Mouse (Mus musculus): Measurements from ENCODE around the gene Pdzrn3. TPM values are rescaled to one million over a fixed set of nuclear protein-coding genes. Genes with fewer than 3 reads are reported as not detected.

Gene Pdzrn3
- polyA plus RNA-seq, 1 experiment from 2014 or later: 8.8 TPM

DNA sequence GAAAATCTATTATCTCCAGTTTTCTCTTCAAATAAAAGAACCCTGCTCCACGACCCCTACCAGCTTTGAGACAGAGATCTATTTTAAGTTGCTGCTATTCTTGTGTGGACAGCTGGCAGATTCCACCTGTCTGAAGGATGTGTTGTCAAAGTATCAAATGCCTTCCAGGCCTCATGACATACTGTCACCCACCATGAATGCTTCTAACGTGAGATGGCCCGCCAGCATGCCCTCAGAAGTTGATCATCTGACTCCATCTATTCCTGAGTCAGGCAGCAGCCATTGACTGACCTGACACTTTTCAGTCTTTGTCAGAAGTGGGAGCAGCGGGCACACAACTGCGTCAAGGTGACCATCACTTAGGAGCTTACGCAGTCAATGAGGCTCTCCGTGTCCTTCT is 37.6 kb downstream of the Pdzrn3 start:
- H3K9ac ChIP-seq (ENCODE audit: low read length): no peak overlapping the region
- 93% methylated on average over 7 of the region's 7 CpGs for WGBS
- no peaks in the 10 kb centered on the region for H3K27me3 ChIP-seq (ENCODE audit: control insufficient read depth, insufficient read depth, low read length)
- H3K4me3 ChIP-seq (ENCODE audit: low read depth, low read length): no peak overlapping the region
- no peaks in the 10 kb centered on the region for H3K4me1 ChIP-seq (ENCODE audit: control insufficient read depth, insufficient read depth, low read length)
- H3K4me2 ChIP-seq: no peak overlapping the region
- H3K27ac ChIP-seq (ENCODE audit: low read depth, low read length): no peak overlapping the region
- ATAC-seq (ENCODE audit: low FRiP score) (no peak), DNase-seq (ENCODE audit: low spot score, missing footprints) (no peak)
- H3K9me3 ChIP-seq (ENCODE audit: control insufficient read depth, low read length): no peaks in the 10 kb centered on the region
- no peaks in the 10 kb centered on the region for H3K36me3 ChIP-seq (ENCODE audit: control insufficient read depth, insufficient read depth, low read length)

DNA sequence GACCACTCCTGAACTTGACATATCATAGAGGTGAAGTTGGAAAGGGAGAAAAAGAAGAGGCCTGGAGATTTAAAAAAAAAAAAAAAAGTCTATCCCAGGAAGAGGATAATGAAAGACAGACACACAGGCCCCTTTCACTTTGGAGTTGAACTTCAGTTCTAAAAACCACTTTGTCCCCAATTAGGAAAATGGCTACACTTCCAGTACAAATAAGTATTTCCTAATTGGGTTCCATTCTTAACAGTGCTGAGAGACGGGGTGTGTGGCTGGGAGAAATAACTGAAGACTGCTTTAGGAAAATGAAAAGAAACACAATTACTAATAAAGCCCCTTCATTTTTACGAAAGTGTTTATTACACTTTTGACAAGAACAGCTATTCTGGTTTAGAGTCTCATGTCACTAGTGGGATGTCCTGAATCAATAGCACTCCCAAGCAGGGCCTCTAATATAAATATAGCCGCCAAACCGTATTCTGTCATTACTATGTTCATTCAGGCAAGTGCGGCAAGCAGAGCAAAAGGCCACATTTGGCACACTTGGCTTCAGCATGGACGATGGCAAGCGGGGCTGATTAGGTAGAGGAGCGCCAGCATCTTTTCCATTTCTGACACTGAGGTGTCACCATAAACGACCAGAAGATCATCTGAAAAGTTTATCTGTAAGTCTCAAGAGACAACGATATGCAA is 39.7 kb downstream of the Pdzrn3 start:
- Histone ChIP-seq H3K9me3 (ENCODE audit: control insufficient read depth, low read length) (no peaks in the 10 kb centered on the region), H3K4me2 (no peak overlapping the region), H3K9ac (ENCODE audit: low read length) (no peak overlapping the region), H3K4me3 (ENCODE audit: low read depth, low read length) (no peak overlapping the region), H3K36me3 (ENCODE audit: control insufficient read depth, insufficient read depth, low read length) (no peaks in the 10 kb centered on the region), H3K4me1 (ENCODE audit: control insufficient read depth, insufficient read depth, low read length) (no peaks in the 10 kb centered on the region), H3K27me3 (ENCODE audit: control insufficient read depth, insufficient read depth, low read length) (no peaks in the 10 kb centered on the region), H3K27ac (ENCODE audit: low read depth, low read length) (no peak overlapping the region)
- ATAC-seq (ENCODE audit: low FRiP score) (no peak), DNase-seq (ENCODE audit: low spot score, missing footprints) (no peak)
- WGBS: 85% methylated on average over 10 of the region's 10 CpGs

DNA sequence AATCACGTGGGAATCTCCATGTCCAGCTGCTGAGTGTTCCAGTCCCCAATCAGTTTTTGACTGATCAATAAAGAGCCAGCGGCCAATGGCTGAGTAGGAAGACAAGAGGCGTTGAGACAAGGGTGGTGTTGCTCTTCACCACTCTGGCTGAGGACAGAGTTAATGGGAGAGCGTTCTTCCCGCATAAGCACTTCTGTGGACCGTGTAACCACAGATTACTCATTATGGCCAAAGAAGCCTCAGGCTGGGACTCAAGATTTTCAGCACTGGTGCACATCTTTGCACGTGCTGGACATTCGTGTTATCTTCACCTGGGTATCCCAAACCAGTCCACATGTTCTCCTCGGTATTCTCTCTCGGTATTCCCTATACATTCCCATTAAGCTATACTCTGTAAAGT is 41.0 kb downstream of the Pdzrn3 start:
- ATAC-seq (ENCODE audit: low FRiP score) (no peak), DNase-seq (ENCODE audit: low spot score, missing footprints) (no peak)
- Histone ChIP-seq H3K4me3 (ENCODE audit: low read depth, low read length) (no peak overlapping the region), H3K27me3 (ENCODE audit: control insufficient read depth, insufficient read depth, low read length) (no peaks in the 10 kb centered on the region), H3K9ac (ENCODE audit: low read length) (no peak overlapping the region), H3K27ac (ENCODE audit: low read depth, low read length) (no peak overlapping the region), H3K36me3 (ENCODE audit: control insufficient read depth, insufficient read depth, low read length) (no peaks in the 10 kb centered on the region), H3K4me1 (ENCODE audit: control insufficient read depth, insufficient read depth, low read length) (no peaks in the 10 kb centered on the region), H3K4me2 (no peak overlapping the region), H3K9me3 (ENCODE audit: control insufficient read depth, low read length) (no peaks in the 10 kb centered on the region)
- WGBS: 92% methylated on average over 10 of the region's 10 CpGs

DNA sequence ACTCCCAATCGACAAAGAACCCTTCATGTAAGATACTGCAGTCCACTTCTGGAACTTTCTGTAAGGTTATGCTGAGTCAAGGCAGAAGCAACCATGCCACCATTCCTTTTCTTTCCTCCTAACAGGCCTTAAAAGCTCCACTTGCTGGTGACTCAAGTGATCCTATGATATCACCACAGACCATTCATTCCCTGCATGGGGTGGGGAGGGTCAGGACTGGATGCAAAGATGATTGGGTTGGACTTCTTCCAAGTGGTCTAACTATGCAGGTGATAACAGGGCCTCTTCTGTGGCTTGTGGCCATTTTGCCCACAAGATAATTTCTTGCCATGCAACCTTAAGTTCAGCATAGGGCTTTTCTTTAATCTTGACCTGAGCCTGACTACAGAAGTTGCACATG is 42.0 kb downstream of the Pdzrn3 start:
- ATAC-seq (ENCODE audit: low FRiP score): no peak
- H3K27me3 ChIP-seq (ENCODE audit: control insufficient read depth, insufficient read depth, low read length): no peaks in the 10 kb centered on the region
- no peak overlapping the region for H3K4me3 ChIP-seq (ENCODE audit: low read depth, low read length)
- no peak for DNase-seq (ENCODE audit: low spot score, missing footprints)
- H3K9ac ChIP-seq (ENCODE audit: low read length): no peak overlapping the region
- WGBS: 96% methylated on average over 1 of the region's 1 CpGs
- H3K27ac ChIP-seq (ENCODE audit: low read depth, low read length): no peak overlapping the region
- H3K9me3 ChIP-seq (ENCODE audit: control insufficient read depth, low read length): no peaks in the 10 kb centered on the region
- H3K36me3 ChIP-seq (ENCODE audit: control insufficient read depth, insufficient read depth, low read length): no peaks in the 10 kb centered on the region
- H3K4me1 ChIP-seq (ENCODE audit: control insufficient read depth, insufficient read depth, low read length): no peaks in the 10 kb centered on the region
- no peak overlapping the region for H3K4me2 ChIP-seq

DNA sequence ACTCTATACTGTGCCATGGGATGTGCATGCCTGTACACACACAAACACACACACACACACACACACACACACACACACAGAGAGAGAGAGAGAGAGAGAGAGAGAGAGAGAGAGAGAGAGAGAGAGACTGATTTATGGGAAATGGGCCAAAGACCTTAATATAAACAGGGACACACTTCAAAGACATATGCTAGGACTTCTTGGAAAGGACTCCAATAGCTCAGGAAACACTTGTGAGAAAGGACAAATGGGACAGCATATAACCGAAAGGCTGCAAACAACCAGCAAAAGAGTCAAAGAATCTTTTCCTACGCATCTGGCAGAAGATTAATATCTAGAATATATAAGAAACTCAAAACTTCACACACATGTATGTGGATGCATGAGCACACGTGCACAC is 43.2 kb downstream of the Pdzrn3 start:
- Histone ChIP-seq H3K4me3 (ENCODE audit: low read depth, low read length) (no peak overlapping the region), H3K27me3 (ENCODE audit: control insufficient read depth, insufficient read depth, low read length) (no peaks in the 10 kb centered on the region), H3K4me1 (ENCODE audit: control insufficient read depth, insufficient read depth, low read length) (no peaks in the 10 kb centered on the region), H3K9ac (ENCODE audit: low read length) (no peak overlapping the region), H3K4me2 (no peak overlapping the region), H3K9me3 (ENCODE audit: control insufficient read depth, low read length) (no peaks in the 10 kb centered on the region), H3K36me3 (ENCODE audit: control insufficient read depth, insufficient read depth, low read length) (no peaks in the 10 kb centered on the region), H3K27ac (ENCODE audit: low read depth, low read length) (no peak overlapping the region)
- no peak for ATAC-seq (ENCODE audit: low FRiP score)
- no peak for DNase-seq (ENCODE audit: low spot score, missing footprints)
- WGBS: 91% methylated on average over 3 of the region's 3 CpGs

DNA sequence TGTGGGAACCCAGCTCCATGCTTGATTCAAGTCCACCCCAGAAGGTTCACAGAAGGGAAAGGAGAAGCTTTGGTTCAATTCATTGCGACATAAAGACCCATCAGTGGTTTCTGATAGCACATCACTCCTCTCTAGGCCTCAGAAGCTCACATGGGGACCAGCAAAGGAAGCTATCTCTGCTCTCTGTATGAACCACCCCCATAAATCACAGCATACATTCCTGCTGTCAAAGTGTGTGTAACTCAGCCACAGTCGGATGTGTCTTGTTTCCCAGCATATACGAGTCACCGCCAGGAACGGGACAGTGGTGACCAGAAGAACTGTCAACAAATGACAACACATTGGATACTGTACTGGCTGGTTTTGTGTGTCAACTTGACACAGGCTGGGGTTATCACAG is 47.3 kb downstream of the Pdzrn3 start:
- ATAC-seq (ENCODE audit: low FRiP score) (no peak), DNase-seq (ENCODE audit: low spot score, missing footprints) (no peak)
- no peak overlapping the region for H3K4me2 ChIP-seq
- H3K27me3 ChIP-seq (ENCODE audit: control insufficient read depth, insufficient read depth, low read length): no peaks in the 10 kb centered on the region
- H3K9me3 ChIP-seq (ENCODE audit: control insufficient read depth, low read length): no peaks in the 10 kb centered on the region
- H3K36me3 ChIP-seq (ENCODE audit: control insufficient read depth, insufficient read depth, low read length): no peaks in the 10 kb centered on the region
- no peak overlapping the region for H3K4me3 ChIP-seq (ENCODE audit: low read depth, low read length)
- H3K4me1 ChIP-seq (ENCODE audit: control insufficient read depth, insufficient read depth, low read length): no peaks in the 10 kb centered on the region
- H3K9ac ChIP-seq (ENCODE audit: low read length): no peak overlapping the region
- H3K27ac ChIP-seq (ENCODE audit: low read depth, low read length): no peak overlapping the region
- WGBS: 89% methylated on average over 5 of the region's 5 CpGs

DNA sequence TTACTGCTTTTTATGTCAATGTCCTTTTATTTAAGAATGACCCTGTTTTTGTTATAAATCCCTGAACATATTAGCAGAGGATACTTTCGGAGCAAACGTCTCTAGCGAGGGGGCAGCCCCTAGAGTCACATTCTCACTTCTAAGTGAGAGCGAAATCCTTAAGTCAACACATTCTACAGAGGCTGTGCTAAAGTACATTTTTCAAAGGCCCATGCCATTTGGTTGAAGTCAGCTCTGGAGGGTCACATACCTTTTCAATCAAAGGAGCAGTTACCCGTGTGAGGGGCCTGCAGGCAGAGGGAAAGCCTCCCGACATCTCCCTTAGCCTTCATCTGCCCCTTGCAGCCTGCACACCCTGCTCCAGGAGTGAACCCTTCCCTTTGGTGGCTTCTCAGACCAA is 48.2 kb downstream of the Pdzrn3 start:
- H3K4me3 ChIP-seq (ENCODE audit: low read depth, low read length): no peak overlapping the region
- 59% methylated on average over 6 of the region's 6 CpGs for WGBS
- no peaks in the 10 kb centered on the region for H3K9me3 ChIP-seq (ENCODE audit: control insufficient read depth, low read length)
- no peaks in the 10 kb centered on the region for H3K27me3 ChIP-seq (ENCODE audit: control insufficient read depth, insufficient read depth, low read length)
- ATAC-seq (ENCODE audit: low FRiP score): no peak
- no peak overlapping the region for H3K4me2 ChIP-seq
- no peaks in the 10 kb centered on the region for H3K36me3 ChIP-seq (ENCODE audit: control insufficient read depth, insufficient read depth, low read length)
- no peak overlapping the region for H3K27ac ChIP-seq (ENCODE audit: low read depth, low read length)
- no peak overlapping the region for H3K9ac ChIP-seq (ENCODE audit: low read length)
- DNase-seq (ENCODE audit: low spot score, missing footprints): no peak
- no peaks in the 10 kb centered on the region for H3K4me1 ChIP-seq (ENCODE audit: control insufficient read depth, insufficient read depth, low read length)

DNA sequence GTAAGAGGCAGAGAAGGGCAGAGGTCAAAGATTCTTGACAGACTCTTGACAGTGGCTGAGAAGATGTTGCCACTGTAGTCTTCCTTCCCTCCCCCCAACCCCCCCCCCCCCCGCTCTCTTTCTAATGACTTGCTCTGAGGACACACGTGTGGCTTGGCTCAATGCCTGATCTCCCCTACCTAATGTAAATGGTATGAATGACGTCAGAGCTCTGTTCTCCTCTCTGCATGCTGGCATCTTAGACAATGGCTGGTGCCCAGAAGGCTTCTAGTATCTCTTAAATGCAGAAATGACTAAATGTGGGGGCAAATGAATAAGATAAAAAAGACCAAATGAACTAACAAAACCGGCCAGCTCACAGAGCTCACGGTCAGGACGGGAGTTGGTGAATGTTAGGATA is 49.2 kb downstream of the Pdzrn3 start:
- no peak for ATAC-seq (ENCODE audit: low FRiP score)

DNA sequence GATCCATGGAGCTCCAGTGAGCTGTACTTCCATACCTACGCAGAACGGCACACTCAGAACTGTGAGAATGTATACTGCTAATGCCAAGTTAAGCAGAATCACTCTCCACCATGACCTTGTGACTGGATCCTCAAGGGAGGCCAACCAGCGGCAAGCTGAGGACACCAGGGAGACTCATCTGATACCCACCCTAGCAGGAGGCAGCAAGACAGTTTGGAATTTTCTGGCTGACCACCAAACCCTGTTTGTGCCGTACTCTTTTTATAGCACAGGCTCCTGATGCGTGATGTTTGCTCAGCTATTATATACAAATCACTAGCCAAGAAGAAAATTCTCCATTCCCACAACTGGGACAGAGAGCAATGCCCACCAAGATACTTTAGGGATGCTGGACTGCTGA is 50.0 kb downstream of the Pdzrn3 start:
- Histone ChIP-seq H3K4me1 (ENCODE audit: control insufficient read depth, insufficient read depth, low read length) (no peaks in the 10 kb centered on the region), H3K4me3 (ENCODE audit: low read depth, low read length) (no peak overlapping the region), H3K9ac (ENCODE audit: low read length) (no peak overlapping the region), H3K9me3 (ENCODE audit: control insufficient read depth, low read length) (no peaks in the 10 kb centered on the region), H3K4me2 (no peak overlapping the region), H3K27me3 (ENCODE audit: control insufficient read depth, insufficient read depth, low read length) (no peaks in the 10 kb centered on the region), H3K36me3 (ENCODE audit: control insufficient read depth, insufficient read depth, low read length) (no peaks in the 10 kb centered on the region), H3K27ac (ENCODE audit: low read depth, low read length) (no peak overlapping the region)
- DNase-seq (ENCODE audit: low spot score, missing footprints): no peak
- no peak for ATAC-seq (ENCODE audit: low FRiP score)
- 94% methylated on average over 5 of the region's 5 CpGs for WGBS

More for the DNA sequence above, 49.2 kb downstream of the Pdzrn3 start:
- Histone ChIP-seq H3K27me3 (ENCODE audit: control insufficient read depth, insufficient read depth, low read length) (no peaks in the 10 kb centered on the region), H3K4me2 (no peak overlapping the region), H3K4me3 (ENCODE audit: low read depth, low read length) (no peak overlapping the region), H3K9me3 (ENCODE audit: control insufficient read depth, low read length) (no peaks in the 10 kb centered on the region), H3K4me1 (ENCODE audit: control insufficient read depth, insufficient read depth, low read length) (no peaks in the 10 kb centered on the region), H3K36me3 (ENCODE audit: control insufficient read depth, insufficient read depth, low read length) (no peaks in the 10 kb centered on the region), H3K9ac (ENCODE audit: low read length) (no peak overlapping the region), H3K27ac (ENCODE audit: low read depth, low read length) (no peak overlapping the region)
- no peak for DNase-seq (ENCODE audit: low spot score, missing footprints)
- 74% methylated on average over 6 of the region's 6 CpGs for WGBS
